Mouse (Mus musculus) kidney, adult 8-10 months (tissue): ENCODE data around the gene Lmtk2.

Experiments used
- DNase-seq, 2 experiments: peaks; one replicate each; pipeline ENCODE4 v3.0.0; 2022

Lmtk2 gene

GRCm38 (mm10) chr5:144100149-144100935 lies at the start of gene Lmtk2:
Gene Lmtk2, plus strand, starts transcription at chr5:144100436.
- peak; percentile 95 to 98 for DNase-seq

- DNase-seq, result peak in 1 of 2 experiments; percentile 11
Observed at GRCm38 (mm10) chr5:144051268-144051667, 49.0 kb upstream of the Lmtk2 start.

GRCm38 (mm10) chr5:144053450-144053849 lies 46.8 kb upstream of the Lmtk2 start:
- no peak for DNase-seq

- peak in 1 of 2 experiments; percentile 41 for DNase-seq
Observed at GRCm38 (mm10) chr5:144054340-144054739, 45.9 kb upstream of the Lmtk2 start.

- DNase-seq, result no peak
Observed at GRCm38 (mm10) chr5:144064093-144064492, 36.1 kb upstream of the Lmtk2 start.

- DNase-seq, result no peak
Observed at GRCm38 (mm10) chr5:144066036-144066435, 34.2 kb upstream of the Lmtk2 start.

DNA sequence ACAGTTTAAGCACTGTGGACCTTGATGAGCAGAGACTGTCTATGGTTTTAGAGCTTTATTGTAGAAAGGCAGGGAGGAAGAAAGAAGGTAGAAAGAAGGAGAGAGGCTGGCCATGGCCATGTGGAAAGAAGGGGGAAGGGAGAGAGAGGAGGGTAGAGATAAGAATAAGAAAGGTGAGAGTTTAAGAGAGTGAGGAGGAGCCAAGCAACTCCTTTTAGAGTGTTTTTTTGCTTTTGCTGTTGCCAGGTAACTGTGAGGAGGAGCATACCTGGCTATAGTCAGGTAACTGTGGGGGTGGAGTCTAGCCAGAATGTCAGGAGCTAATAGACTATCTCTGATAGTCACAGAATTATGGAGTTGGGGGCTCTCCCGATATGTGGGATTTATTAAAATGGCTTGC lies 30.2 kb upstream of the Lmtk2 start:
- no peak for DNase-seq

GRCm38 (mm10) chr5:144071249-144071648 lies 29.0 kb upstream of the Lmtk2 start:
- no peak for DNase-seq

DNA sequence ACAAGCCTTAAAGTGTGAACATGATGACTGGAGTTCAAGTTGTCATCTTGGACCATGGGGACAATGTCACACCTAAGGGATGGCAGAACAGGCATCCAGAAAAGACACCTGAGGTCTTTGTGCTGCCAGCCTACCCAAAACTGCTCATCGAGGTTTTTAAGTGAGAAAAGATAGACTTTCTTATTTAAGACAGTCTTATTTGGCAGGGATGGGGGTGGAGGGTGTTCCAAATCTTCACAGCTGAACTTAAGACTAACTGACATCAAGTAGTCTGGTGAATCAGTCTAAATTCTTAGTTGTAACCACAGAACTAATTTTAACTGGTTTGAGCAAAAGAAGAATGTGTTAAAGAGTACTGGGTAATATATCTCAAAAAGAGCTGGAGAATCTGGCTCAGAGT lies 22.7 kb upstream of the Lmtk2 start:
- DNase-seq, result no peak

- no peak for DNase-seq
Observed at GRCm38 (mm10) chr5:144080886-144081285, 19.4 kb upstream of the Lmtk2 start.

- no peak for DNase-seq
Observed at GRCm38 (mm10) chr5:144082006-144082405, 18.2 kb upstream of the Lmtk2 start.

- DNase-seq, result no peak
Observed at GRCm38 (mm10) chr5:144083521-144083920, 16.7 kb upstream of the Lmtk2 start.

DNA sequence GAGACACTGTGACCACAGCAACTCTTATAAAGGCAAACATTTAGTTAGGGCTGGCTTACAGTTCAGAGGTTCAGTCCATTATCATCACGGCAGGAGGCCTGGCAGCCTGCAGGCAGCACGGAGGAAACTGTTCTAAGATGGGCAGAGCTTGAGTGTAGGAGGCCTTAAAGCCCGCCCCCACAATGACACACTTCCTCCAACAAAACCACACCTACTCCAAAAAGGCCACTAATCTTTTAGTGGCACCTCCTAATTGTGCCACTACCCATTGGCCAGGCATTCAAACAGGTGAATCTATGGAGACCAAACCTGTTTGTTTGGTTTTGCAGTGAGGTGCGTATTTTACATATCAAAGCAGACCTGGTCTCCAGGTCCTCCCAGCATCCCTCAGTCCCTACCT lies 16.0 kb upstream of the Lmtk2 start:
- DNase-seq, result no peak

DNA sequence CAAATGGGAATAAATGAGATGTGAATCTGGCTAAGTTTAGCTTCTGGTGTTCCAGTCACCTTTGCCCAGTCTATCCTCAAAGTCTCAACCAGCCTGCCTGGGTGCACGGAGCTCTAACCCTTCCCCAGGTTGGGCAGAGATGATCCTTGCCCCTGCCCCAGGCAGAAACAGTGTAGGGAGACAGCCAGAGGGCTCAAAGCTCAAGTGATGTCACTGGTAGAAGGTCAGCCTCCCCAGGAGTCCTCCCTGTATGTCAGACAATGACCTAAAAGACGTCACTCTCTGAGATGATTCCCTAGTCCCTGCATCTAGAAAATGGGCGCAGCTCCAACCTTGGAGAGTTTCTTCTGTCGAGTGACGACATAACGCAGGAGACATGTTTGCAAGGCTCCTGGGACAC lies 14.5 kb upstream of the Lmtk2 start:
- peak; percentile 81 to 85 for DNase-seq

- no peak for DNase-seq
Observed at GRCm38 (mm10) chr5:144086494-144086893, 13.7 kb upstream of the Lmtk2 start.

GRCm38 (mm10) chr5:144088354-144088753 lies 11.9 kb upstream of the Lmtk2 start:
- DNase-seq, result no peak

DNA sequence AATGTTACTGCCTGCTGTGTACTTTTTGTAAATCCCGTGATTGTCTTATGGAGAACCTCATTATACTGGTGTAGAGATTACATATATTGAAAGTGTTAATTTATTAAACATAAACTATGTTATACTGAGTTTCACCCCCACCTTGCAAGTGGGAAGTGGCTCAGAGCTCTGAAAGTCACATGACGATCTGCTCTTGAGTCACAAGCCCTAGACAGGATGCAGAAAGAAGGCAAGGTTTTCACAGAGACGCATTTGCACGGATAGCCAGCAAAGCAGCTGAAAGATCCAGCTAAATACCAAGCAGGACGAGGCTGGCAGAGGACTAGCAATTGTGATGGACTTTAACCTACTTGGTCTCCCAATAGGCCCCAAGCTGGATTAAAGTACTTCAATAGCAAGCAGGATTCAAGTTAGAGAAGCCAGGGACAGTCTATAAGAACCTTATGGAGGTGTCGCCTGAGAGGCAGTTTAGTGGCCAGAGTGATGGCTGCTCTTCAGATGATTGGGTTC lies 4.7 kb upstream of the Lmtk2 start:
- DNase-seq, result peak; percentile 47 to 65

GRCm38 (mm10) chr5:144097902-144098639 lies 2.2 kb upstream of the Lmtk2 start:
- peak; percentile 87 to 88 for DNase-seq

- peak in 1 of 2 experiments; percentile 63 for DNase-seq
Observed at GRCm38 (mm10) chr5:144098640-144098929, 1.7 kb upstream of the Lmtk2 start.

GRCm38 (mm10) chr5:144100948-144101347 lies 712 bp downstream of the Lmtk2 start:
- DNase-seq, result no peak

- no peak for DNase-seq
Observed at GRCm38 (mm10) chr5:144105070-144105469, 4.8 kb downstream of the Lmtk2 start.

DNA sequence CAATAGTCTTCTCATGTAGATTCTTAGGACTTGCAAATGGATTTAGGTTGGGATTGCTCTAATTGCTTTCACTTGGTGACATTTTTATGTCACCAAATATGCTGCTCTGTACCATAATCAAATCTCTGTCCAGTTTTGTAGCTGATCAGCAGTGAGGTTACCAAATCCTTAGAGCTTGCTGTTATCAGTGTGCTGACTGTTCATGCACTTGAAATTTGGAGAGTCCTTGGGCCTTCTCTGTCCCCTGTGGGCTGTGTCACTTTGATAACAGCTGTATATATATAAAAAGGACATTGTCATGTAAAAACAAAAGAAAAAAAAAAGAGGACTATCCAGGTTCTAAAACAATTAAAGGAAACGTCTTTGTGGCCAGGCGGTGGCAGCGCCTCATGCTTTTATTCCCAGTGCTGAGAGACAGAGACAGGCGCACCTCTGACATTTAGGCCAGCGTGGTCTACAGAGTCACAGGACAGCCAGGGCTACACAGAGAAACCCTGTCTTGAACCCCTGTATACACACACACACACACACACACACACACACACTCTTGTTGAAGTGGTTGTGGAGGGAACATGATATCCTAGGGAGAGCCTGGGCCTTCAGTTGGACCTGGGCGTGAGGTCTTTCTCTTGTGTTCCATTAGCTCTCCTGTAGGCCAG lies 5.4 kb downstream of the Lmtk2 start:
- DNase-seq, result no peak

DNA sequence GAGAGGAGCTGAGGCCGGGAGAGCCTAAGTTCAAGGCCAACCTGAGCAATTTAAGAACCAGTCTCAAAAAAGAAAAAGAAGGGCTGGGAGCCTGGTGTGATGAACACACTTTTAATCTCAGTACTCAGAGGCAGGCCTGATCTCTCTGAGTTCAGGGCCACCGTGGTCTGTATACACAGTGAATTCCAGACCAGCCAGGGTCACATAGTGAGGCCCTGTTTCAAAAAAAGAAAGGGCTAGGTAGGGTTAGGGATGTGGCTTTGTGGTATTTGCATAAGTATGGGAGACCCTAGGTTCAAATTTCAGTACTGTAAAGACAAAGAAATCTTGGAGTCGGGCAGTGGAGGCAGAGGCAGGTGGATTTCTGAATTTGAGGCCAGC lies 5.9 kb downstream of the Lmtk2 start:
- DNase-seq, result no peak

GRCm38 (mm10) chr5:144109201-144109600 lies 9.0 kb downstream of the Lmtk2 start:
- no peak for DNase-seq
